Mouse (Mus musculus): ENCODE measurements around the gene Uqcrfs1.
A peak's percentile ranks its signal among the peaks of the same experiment; 100 is the strongest.

GRCm38 (mm10) chr13:30548835-30549234 lies 3.7 kb upstream of the Uqcrfs1 start:
- TF ChIP-seq POLR2A (IDR thresholded peaks at IDR 0.05; ENCODE audit: borderline replicate concordance, extremely low read depth, low read depth, low read length) (no peak), CTCF (IDR thresholded peaks at IDR 0.05; ENCODE audit: insufficient read depth, low read length) (peak; percentile 83)
